ENCODE assay signal across 8 mouse cellular contexts in genomic region chr15:79455106-79455810, GRCm38 (mm10). TPM values are rescaled to one million over a fixed set of nuclear protein-coding genes. Genes with fewer than 3 reads are reported as not detected.
DNase-seq lines count a peak whose midpoint lies in the region; ATAC-seq lines count a peak whose summit lies in the region.

Gene Csnk1e, minus strand, starts transcription at chr15:79455566.

- H3K4me3 ChIP-seq in embryonic facial prominence, embryonic 15.5 days (replicated peaks): peak within 1 kb of the TSS; percentile 34
- peak within 1 kb of the TSS; percentile 29 for H3K4me3 ChIP-seq in heart, embryonic 14.5 days (ENCODE audit: control insufficient read depth in 1 of 2, insufficient read depth in 1 of 2, low read depth in 1 of 2, low read length in 2 of 2)
- peak within 1 kb of the TSS; percentile 29 for H3K4me3 ChIP-seq in liver, embryonic 15.5 days (replicated peaks)

- H3K36me3 ChIP-seq in embryonic facial prominence, embryonic 15.5 days: no peaks in the 10 kb centered on the region
- no peaks in the 10 kb centered on the region for H3K36me3 ChIP-seq in heart, embryonic 14.5 days (ENCODE audit: control insufficient read depth, insufficient read depth, low read length)
- no peaks in the 10 kb centered on the region for H3K36me3 ChIP-seq in liver, embryonic 15.5 days (replicated peaks)

- peaks cover 7% of the 10 kb centered on the region for H3K4me1 ChIP-seq in embryonic facial prominence, embryonic 15.5 days
- H3K4me1 ChIP-seq in heart, embryonic 14.5 days (ENCODE audit: control insufficient read depth in 2 of 2, insufficient read depth in 2 of 2, low read length in 2 of 2): peaks cover 11 to 12% of the 10 kb centered on the region in 2 experiments
- H3K4me1 ChIP-seq in liver, embryonic 15.5 days (replicated peaks): peaks cover 13% of the 10 kb centered on the region

- no peak within 1 kb of the TSS for H3K27ac ChIP-seq in embryonic facial prominence, embryonic 15.5 days (replicated peaks)
- peak within 1 kb of the TSS; percentile 19 to 21; a peak in 1 of 4 replicates for H3K27ac ChIP-seq in heart, embryonic 14.5 days (replicated peaks in 1 of 2; ENCODE audit: control insufficient read depth in 1 of 2, insufficient read depth in 1 of 2, low read depth in 2 of 2, low read length in 2 of 2)
- no peak within 1 kb of the TSS for H3K27ac ChIP-seq in liver, embryonic 15.5 days (replicated peaks)

- ATAC-seq in embryonic facial prominence, embryonic 15.5 days (ENCODE audit: insufficient number of reproducible peaks, low FRiP score, low TSS enrichment, low read depth): peak; percentile 83
- peak; percentile 84 for ATAC-seq in heart, embryonic 14.5 days (ENCODE audit: insufficient number of reproducible peaks, insufficient read depth, low FRiP score, low read depth)
- peak; percentile 56 for ATAC-seq in liver, embryonic 15.5 days (ENCODE audit: insufficient read depth)

- no peak within 1 kb of the TSS for H3K9ac ChIP-seq in embryonic facial prominence, embryonic 15.5 days
- H3K9ac ChIP-seq in heart, embryonic 14.5 days (ENCODE audit: low read length): peak within 1 kb of the TSS; percentile 62
- H3K9ac ChIP-seq in liver, embryonic 15.5 days: no peak within 1 kb of the TSS

- H3K9me3 ChIP-seq in embryonic facial prominence, embryonic 15.5 days (replicated peaks): no peaks in the 10 kb centered on the region
- H3K9me3 ChIP-seq in heart, embryonic 14.5 days (ENCODE audit: control insufficient read depth, low read length): no peaks in the 10 kb centered on the region
- H3K9me3 ChIP-seq in liver, embryonic 15.5 days (replicated peaks): no peaks in the 10 kb centered on the region

- H3K27me3 ChIP-seq in embryonic facial prominence, embryonic 15.5 days: no peaks in the 10 kb centered on the region
- no peaks in the 10 kb centered on the region for H3K27me3 ChIP-seq in heart, embryonic 14.5 days (ENCODE audit: control insufficient read depth, insufficient read depth, low read length)
- H3K27me3 ChIP-seq in liver, embryonic 15.5 days: peaks cover 13% of the 10 kb centered on the region; the same call in 1 of the 2 replicates

- peak; percentile 48 for DNase-seq in CD4-positive helper T cell, adult 2 months (ENCODE audit: low read depth, low spot score)
- DNase-seq in T-cell, adult 2 months (ENCODE audit: low spot score): peak; percentile 13
- DNase-seq in kidney, postnatal 10 days: peak; percentile 85
- DNase-seq in neural tube, embryonic 10.5 days (ENCODE audit: extremely low spot score, low spot score): peak; percentile 66
- DNase-seq in yolk sac, embryonic 10.5 days (ENCODE audit: low spot score): peak; percentile 63

- WGBS in embryonic facial prominence, embryonic 15.5 days: 1% methylated on average over 24 of the region's 24 CpGs
- 5% methylated on average over 24 of the region's 24 CpGs for WGBS in heart, embryonic 14.5 days
- WGBS in liver, embryonic 15.5 days (ENCODE audit: insufficient replicate concordance): 2% methylated on average over 24 of the region's 24 CpGs

- peak within 1 kb of the TSS; percentile 65 for H3K4me2 ChIP-seq in embryonic facial prominence, embryonic 15.5 days (replicated peaks)
- H3K4me2 ChIP-seq in heart, embryonic 14.5 days (ENCODE audit: low read length): peak within 1 kb of the TSS; percentile 66
- peak within 1 kb of the TSS; percentile 66 for H3K4me2 ChIP-seq in liver, embryonic 15.5 days

RNA-seq across cellular contexts. Expression of gene Csnk1e, which starts in this region (rescaled TPM):
- 113 and 117 TPM in 2 replicates for polyA plus RNA-seq in embryonic facial prominence, embryonic 15.5 days (2015; fragmentation: Nextera tagmentation; extraction: Ambion mirVana)
- polyA plus RNA-seq in heart, embryonic 14.5 days (2014; fragmentation: Nextera tagmentation; extraction: Ambion mirVana): 83.0 and 95.1 TPM in 2 replicates
- 8.0 and 9.2 TPM in 2 replicates for polyA plus RNA-seq in liver, embryonic 15.5 days (2015; fragmentation: Nextera tagmentation; extraction: Ambion mirVana)

Comparison
In these comparisons a context has a peak if more than half of its experiments do, and no peak if none do; other contexts are left out.
1. DNase-seq: peak in every context shown above with its lines; median percentile 85 in kidney, postnatal 10 days; 66 in neural tube, embryonic 10.5 days; 63 in yolk sac, embryonic 10.5 days; 48 in CD4-positive helper T cell, adult 2 months; 13 in T-cell, adult 2 months.
2. H3K27ac ChIP-seq: peak in heart, embryonic 14.5 days (2 of 2); none in embryonic facial prominence, embryonic 15.5 days (single experiment) and liver, embryonic 15.5 days (single experiment).
3. Peak in every context shown above with its lines, with median percentiles within 50 percentile points of each other: ATAC-seq, H3K4me2 ChIP-seq and H3K4me3 ChIP-seq.